Mouse (Mus musculus) hindbrain, embryonic 14.5 days (tissue): ENCODE results near the gene Ubl7. TPM values are rescaled to one million over a fixed set of nuclear protein-coding genes. Genes with fewer than 3 reads are reported as not detected.

Source experiments
- ATAC-seq: fragments of 200-750 bp; cut with Nextera tagmentation; 2 replicates; pipeline ENCODE4 v1.8.0; 2017; ENCODE audit warnings: moderate number of reproducible peaks, mild to moderate bottlenecking, moderate TSS enrichment, moderate library complexity; ENCODE audit not compliant: low FRiP score
- DNase-seq: peaks from one replicate; pipeline ENCODE4 v3.0.0-alpha.2; 2015; ENCODE audit warnings: low spot score
- H3K27ac ChIP-seq: fragments of 300-500 bp; sonication (generic); 2 replicates; pipeline ENCODE4 v1.5.1; 2014; ENCODE audit warnings: mild to moderate bottlenecking, moderate library complexity
- H3K27me3 ChIP-seq: fragments of 300-500 bp; sonication (generic); 2 replicates; pipeline ENCODE4 v1.6.1; 2014; ENCODE audit warnings: mild to moderate bottlenecking, low read length, mixed read lengths; ENCODE audit not compliant: control insufficient read depth, insufficient read depth
- H3K36me3 ChIP-seq: fragments of 300-500 bp; sonication (generic); replicated peaks from 2 replicates; pipeline ENCODE4 v1.6.1; 2014; ENCODE audit not compliant: control insufficient read depth, insufficient read depth
- H3K4me1 ChIP-seq: fragments of 300-500 bp; sonication (generic); replicated peaks from 2 replicates; pipeline ENCODE4 v1.6.1; 2014; ENCODE audit warnings: antibody characterized with exemption, low read length, mixed read lengths; ENCODE audit not compliant: control insufficient read depth, insufficient read depth
- H3K4me2 ChIP-seq: fragments of 300-500 bp; sonication (generic); replicated peaks from 2 replicates; pipeline ENCODE4 v1.6.1; 2014; ENCODE audit warnings: mild to moderate bottlenecking, moderate library complexity
- H3K4me3 ChIP-seq: fragments of 300-500 bp; sonication (generic); replicated peaks from 2 replicates; pipeline ENCODE4 v1.5.1; 2014; ENCODE audit warnings: mild to moderate bottlenecking, low read length
- H3K9ac ChIP-seq: fragments of 300-500 bp; sonication (generic); 2 replicates; pipeline ENCODE4 v1.6.1; 2014
- H3K9me3 ChIP-seq: fragments of 300-500 bp; sonication (generic); 2 replicates; pipeline ENCODE4 v1.6.1; 2016; ENCODE audit warnings: low read length; ENCODE audit not compliant: control insufficient read depth
- WGBS: fragments of 180-500 bp; shearing (Covaris S2); extraction: QIAGEN DNeasy Blood & Tissue Kit; methylation state at CpG from one replicate; pipeline ENCODE4 v1.1.7; 2014; 5-methylcytosine and 5-hydroxymethylcytosine counted together
- polyA plus RNA-seq: library from polyadenylated mRNA; unstranded; fragments of >200 nt; fragmentation: Nextera tagmentation; extraction: Ambion mirVana; gene quantifications from 2 replicates; pipeline ENCODE4 v1.2.1, GENCODE M21; 2014

Gene Ubl7
- polyA plus RNA-seq, 1 experiment from 2014 or later, result 151 TPM

DNA sequence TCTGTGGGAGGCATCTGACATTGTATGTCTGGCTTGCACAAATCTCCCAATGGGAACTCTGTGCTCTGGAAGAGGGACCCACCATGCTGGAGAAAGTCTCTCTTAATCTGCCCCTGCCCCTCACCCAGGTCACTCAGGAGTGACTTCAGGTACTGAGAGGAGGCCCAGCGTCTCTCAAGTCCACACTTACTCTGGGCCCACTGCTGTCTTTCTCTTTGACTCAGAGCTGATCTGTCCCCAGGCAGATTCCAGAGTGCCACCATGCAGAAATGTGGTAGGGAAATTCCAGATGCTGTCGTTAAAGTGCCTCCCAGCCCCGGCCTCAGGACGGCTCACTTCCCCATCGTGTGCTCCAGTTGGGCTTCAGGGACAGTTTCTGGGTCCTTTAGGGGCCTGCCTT is 63.4 kb downstream of the Ubl7 start:
- no peaks in the 10 kb centered on the region for H3K27me3 ChIP-seq
- no peak overlapping the region for H3K27ac ChIP-seq
- ATAC-seq (no peak), DNase-seq (no peak)
- H3K36me3 ChIP-seq, result no peaks in the 10 kb centered on the region
- 76% methylated on average over 5 of the region's 5 CpGs for WGBS
- H3K9me3 ChIP-seq, result no peaks in the 10 kb centered on the region
- H3K4me3 ChIP-seq, result no peak overlapping the region
- no peaks in the 10 kb centered on the region for H3K4me1 ChIP-seq
- no peak overlapping the region for H3K9ac ChIP-seq
- no peak overlapping the region for H3K4me2 ChIP-seq

DNA sequence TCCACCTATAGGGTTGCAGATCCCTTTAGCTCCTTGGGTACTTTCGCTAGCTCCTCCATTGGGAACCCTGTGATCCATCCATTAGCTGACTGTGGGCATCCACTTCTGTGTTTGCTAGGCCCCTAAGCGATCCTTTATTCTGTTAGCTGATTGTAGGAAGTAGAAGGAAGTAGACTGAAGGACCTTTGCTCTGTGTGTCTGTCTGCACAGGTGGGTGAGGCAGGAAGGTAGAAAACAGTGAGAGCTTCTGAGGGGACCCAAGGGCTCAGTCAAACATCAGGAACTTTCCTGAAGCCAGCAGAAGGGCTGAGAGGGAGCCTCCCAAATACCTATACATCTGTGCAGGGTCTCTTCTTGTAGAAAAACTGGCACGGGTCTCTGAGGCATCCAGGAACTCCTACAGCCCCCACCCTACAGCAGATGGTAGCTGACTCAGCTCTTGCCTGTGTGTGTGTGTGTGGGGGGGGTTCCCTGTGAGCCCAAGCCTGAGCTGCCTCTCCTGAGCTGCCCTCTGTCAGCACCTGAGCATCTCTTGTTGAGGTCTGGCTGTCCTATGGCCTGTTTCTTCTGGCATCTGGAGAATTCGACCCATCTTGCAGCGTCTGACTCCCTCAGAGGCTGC is 64.5 kb downstream of the Ubl7 start:
- Histone ChIP-seq H3K9me3 (no peaks in the 10 kb centered on the region), H3K36me3 (no peaks in the 10 kb centered on the region), H3K4me2 (no peak overlapping the region), H3K27ac (no peak overlapping the region), H3K4me1 (no peaks in the 10 kb centered on the region), H3K4me3 (no peak overlapping the region), H3K9ac (no peak overlapping the region), H3K27me3 (no peaks in the 10 kb centered on the region)
- ATAC-seq, result no peak
- no peak for DNase-seq
- WGBS, result 89% methylated on average over 5 of the region's 5 CpGs

DNA sequence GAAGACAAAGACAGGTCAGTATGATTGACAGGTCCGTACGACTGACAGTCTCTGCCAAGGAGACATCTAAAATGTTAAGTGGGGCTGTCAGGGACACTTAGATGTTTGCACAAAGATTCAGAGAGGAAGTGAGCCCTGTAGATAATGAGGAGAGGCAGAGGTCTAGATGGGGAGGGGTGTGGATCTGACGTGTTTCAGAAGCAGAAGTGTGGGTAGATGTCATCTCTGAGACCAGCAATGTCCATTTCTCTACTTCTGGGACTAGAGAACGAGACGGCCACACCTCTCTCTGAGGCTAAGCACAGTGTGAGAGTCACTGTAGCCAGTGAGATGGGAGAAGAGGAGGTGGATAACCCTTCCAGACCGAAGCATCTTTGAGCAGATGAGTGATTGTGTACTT is 67.2 kb downstream of the Ubl7 start:
- H3K27ac ChIP-seq, result no peak overlapping the region
- H3K9ac ChIP-seq, result no peak overlapping the region
- no peaks in the 10 kb centered on the region for H3K4me1 ChIP-seq
- no peak overlapping the region for H3K4me2 ChIP-seq
- 87% methylated on average over 6 of the region's 6 CpGs for WGBS
- no peaks in the 10 kb centered on the region for H3K36me3 ChIP-seq
- no peak for ATAC-seq
- DNase-seq, result no peak
- H3K4me3 ChIP-seq, result no peak overlapping the region
- H3K9me3 ChIP-seq, result no peaks in the 10 kb centered on the region
- H3K27me3 ChIP-seq, result no peaks in the 10 kb centered on the region

GRCm38 (mm10) chr9:57978858-57979257 is 68.1 kb downstream of the Ubl7 start:
- Histone ChIP-seq H3K9me3 (no peaks in the 10 kb centered on the region), H3K4me2 (no peak overlapping the region), H3K4me1 (no peaks in the 10 kb centered on the region), H3K9ac (no peak overlapping the region), H3K27me3 (no peaks in the 10 kb centered on the region), H3K27ac (no peak overlapping the region), H3K4me3 (no peak overlapping the region), H3K36me3 (no peaks in the 10 kb centered on the region)
- 83% methylated on average over 3 of the region's 3 CpGs for WGBS
- ATAC-seq (no peak), DNase-seq (no peak)

Other genes starting within 250 kb of the Ubl7 start
- not detected in 2 replicates for gene Cyp1a2, start 227.3 kb upstream of the Ubl7 start, polyA plus RNA-seq
- gene Cyp1a1, start 223.1 kb upstream of the Ubl7 start, polyA plus RNA-seq, result 0.10 and 0.24 TPM in 2 replicates
- 22.1 and 23.5 TPM in 2 replicates for gene Edc3, start 202.4 kb upstream of the Ubl7 start, polyA plus RNA-seq
- 55.8 and 65.2 TPM in 2 replicates for gene Clk3, start 145.1 kb upstream of the Ubl7 start, polyA plus RNA-seq
- gene Arid3b, start 74.2 kb upstream of the Ubl7 start, polyA plus RNA-seq, result 6.6 and 8.1 TPM in 2 replicates
- 6.3 and 7.3 TPM in 2 replicates for gene Sema7a, start 29.1 kb downstream of the Ubl7 start, polyA plus RNA-seq
- gene Cyp11a1, start 95.4 kb downstream of the Ubl7 start, polyA plus RNA-seq, result 0.39 and 1.5 TPM in 2 replicates
- gene Stra6, start 152.8 kb downstream of the Ubl7 start, polyA plus RNA-seq, result 18.1 and 22.1 TPM in 2 replicates
- gene Ccdc33, start 207.8 kb downstream of the Ubl7 start, polyA plus RNA-seq, result 0.13 and 0.43 TPM in 2 replicates